Mouse (Mus musculus): ENCODE measurements around the gene Mcam. TPM values are rescaled to one million over a fixed set of nuclear protein-coding genes. Genes with fewer than 3 reads are reported as not detected.
A peak's percentile ranks its signal among the peaks of the same experiment; 100 is the strongest.
"Not testable (repeated sequence)": the region's sequence is repeated elsewhere in the genome, so short reads cannot be mapped to it uniquely, and the experiment has no call there.

Gene Mcam
- total and polyA plus RNA-seq, 2 experiments, result 3.6 to 4.2 TPM

GRCm38 (mm10) chr9:44107110-44107509 lies 27.2 kb upstream of the Mcam start, which contains the start of gene C1qtnf5:
Gene C1qtnf5, plus strand, starts transcription at chr9:44107245.
- Histone ChIP-seq H3K4me1 (ENCODE audit: control insufficient read depth, insufficient read depth, low read length) (no peaks in the 10 kb centered on the region), H3K27me3 (ENCODE audit: control insufficient read depth, insufficient read depth, low read length) (no peaks in the 10 kb centered on the region), H3K9ac (ENCODE audit: low read depth, low read length) (peak within 1 kb of the TSS; percentile 28), H3K79me2 (ENCODE audit: control insufficient read depth, insufficient read depth, low read length) (peaks cover 5% of the 10 kb centered on the region; the same call in 1 of the 2 replicates), H3K27ac (replicated peaks; ENCODE audit: insufficient read depth, low read depth, low read length) (peak within 1 kb of the TSS; percentile 6; the same call in 1 of the 2 replicates), H3K36me3 (ENCODE audit: control insufficient read depth, insufficient read depth, low read length) (no peaks in the 10 kb centered on the region), H3K4me3 (ENCODE audit: insufficient read depth, low read depth, low read length) (peak within 1 kb of the TSS; percentile 32; the same call in 1 of the 2 replicates)
- WGBS, result 79% methylated on average over 8 of the region's 8 CpGs
- DNase-seq (ENCODE audit: extremely low read depth, low read depth, low spot score), result peak; percentile 31
- no peak for TF ChIP-seq CTCF (IDR thresholded peaks at IDR 0.05; ENCODE audit: low read depth, low read length)
- no peak for TF ChIP-seq POLR2A (IDR thresholded peaks at IDR 0.05; ENCODE audit: extremely low read depth, insufficient read depth, low read length)

GRCm38 (mm10) chr9:44107557-44108179 lies 26.6 kb upstream of the Mcam start:
- no peak for DNase-seq (ENCODE audit: extremely low read depth, low read depth, low spot score)
- Histone ChIP-seq H3K9ac (ENCODE audit: low read depth, low read length) (peak overlapping the region; percentile 28), H3K27ac (replicated peaks; ENCODE audit: insufficient read depth, low read depth, low read length) (peak overlapping the region; percentile 6; the same call in 1 of the 2 replicates), H3K27me3 (ENCODE audit: control insufficient read depth, insufficient read depth, low read length) (no peaks in the 10 kb centered on the region), H3K4me3 (ENCODE audit: insufficient read depth, low read depth, low read length) (peak overlapping the region; percentile 32; the same call in 1 of the 2 replicates), H3K36me3 (ENCODE audit: control insufficient read depth, insufficient read depth, low read length) (no peaks in the 10 kb centered on the region), H3K4me1 (ENCODE audit: control insufficient read depth, insufficient read depth, low read length) (peaks cover 2% of the 10 kb centered on the region; the same call in 1 of the 2 replicates), H3K79me2 (ENCODE audit: control insufficient read depth, insufficient read depth, low read length) (peaks cover 5% of the 10 kb centered on the region; the same call in 1 of the 2 replicates)
- peak; percentile 34; the same call in 1 of the 2 replicates for TF ChIP-seq CTCF (IDR thresholded peaks at IDR 0.05; ENCODE audit: low read depth, low read length)
- TF ChIP-seq POLR2A (IDR thresholded peaks at IDR 0.05; ENCODE audit: extremely low read depth, insufficient read depth, low read length), result no peak
- 81% methylated on average over 25 of the region's 25 CpGs for WGBS

- peaks cover 5% of the 10 kb centered on the region; the same call in 1 of the 2 replicates for H3K79me2 ChIP-seq (ENCODE audit: control insufficient read depth, insufficient read depth, low read length)
- WGBS, result 88% methylated on average over 31 of the region's 31 CpGs
- no peaks in the 10 kb centered on the region for H3K36me3 ChIP-seq (ENCODE audit: control insufficient read depth, insufficient read depth, low read length)
- H3K27ac ChIP-seq (replicated peaks; ENCODE audit: insufficient read depth, low read depth, low read length), result no peak overlapping the region
- no peak for DNase-seq (ENCODE audit: extremely low read depth, low read depth, low spot score)
- H3K9ac ChIP-seq (ENCODE audit: low read depth, low read length), result no peak overlapping the region
- no peaks in the 10 kb centered on the region for H3K27me3 ChIP-seq (ENCODE audit: control insufficient read depth, insufficient read depth, low read length)
- H3K4me3 ChIP-seq (ENCODE audit: insufficient read depth, low read depth, low read length), result no peak overlapping the region
- TF ChIP-seq CTCF (IDR thresholded peaks at IDR 0.05; ENCODE audit: low read depth, low read length) (no peak), POLR2A (IDR thresholded peaks at IDR 0.05; ENCODE audit: extremely low read depth, insufficient read depth, low read length) (no peak)
- peaks cover 3% of the 10 kb centered on the region; the same call in 1 of the 2 replicates for H3K4me1 ChIP-seq (ENCODE audit: control insufficient read depth, insufficient read depth, low read length)
These were observed 25.8 kb upstream of the Mcam start for GRCm38 (mm10) chr9:44108269-44109055.

- Histone ChIP-seq H3K79me2 (ENCODE audit: control insufficient read depth, insufficient read depth, low read length) (peaks cover 5% of the 10 kb centered on the region; the same call in 1 of the 2 replicates), H3K27me3 (ENCODE audit: control insufficient read depth, insufficient read depth, low read length) (no peaks in the 10 kb centered on the region), H3K4me1 (ENCODE audit: control insufficient read depth, insufficient read depth, low read length) (peaks cover 5% of the 10 kb centered on the region; the same call in 1 of the 2 replicates), H3K4me3 (ENCODE audit: insufficient read depth, low read depth, low read length) (no peak overlapping the region), H3K9ac (ENCODE audit: low read depth, low read length) (no peak overlapping the region), H3K36me3 (ENCODE audit: control insufficient read depth, insufficient read depth, low read length) (no peaks in the 10 kb centered on the region), H3K27ac (replicated peaks; ENCODE audit: insufficient read depth, low read depth, low read length) (no peak overlapping the region)
- DNase-seq (ENCODE audit: extremely low read depth, low read depth, low spot score), result peak; percentile 35
- 34% methylated on average over 9 of the region's 9 CpGs for WGBS
- TF ChIP-seq CTCF (IDR thresholded peaks at IDR 0.05; ENCODE audit: low read depth, low read length) (peak; percentile 73), POLR2A (IDR thresholded peaks at IDR 0.05; ENCODE audit: extremely low read depth, insufficient read depth, low read length) (no peak)
These were observed 24.7 kb upstream of the Mcam start for GRCm38 (mm10) chr9:44109360-44110095.

GRCm38 (mm10) chr9:44111909-44112308 lies 22.4 kb upstream of the Mcam start:
- H3K4me3 ChIP-seq (ENCODE audit: insufficient read depth, low read depth, low read length); H3K27ac ChIP-seq (replicated peaks; ENCODE audit: insufficient read depth, low read depth, low read length); H3K36me3 ChIP-seq (ENCODE audit: control insufficient read depth, insufficient read depth, low read length): not testable (repeated sequence)

More at GRCm38 (mm10) chr9:44111909-44112308, 22.4 kb upstream of the Mcam start:
- DNase-seq (ENCODE audit: extremely low read depth, low read depth, low spot score); H3K4me1 ChIP-seq (ENCODE audit: control insufficient read depth, insufficient read depth, low read length); H3K9ac ChIP-seq (ENCODE audit: low read depth, low read length); H3K79me2 ChIP-seq (ENCODE audit: control insufficient read depth, insufficient read depth, low read length); H3K27me3 ChIP-seq (ENCODE audit: control insufficient read depth, insufficient read depth, low read length): not testable (repeated sequence)
- 76% methylated on average over 10 of the region's 12 CpGs for WGBS

All from liver, adult 2 months (tissue).